Mouse (Mus musculus) spleen, adult 2 months (tissue): ENCODE measurements around the gene Faf1. TPM values are rescaled to one million over a fixed set of nuclear protein-coding genes. Genes with fewer than 3 reads are reported as not detected.

Experiments used
- DNase-seq, 2 experiments: peaks; one replicate each; pipeline versions ENCODE4 v3.0.0 to v3.0.0-alpha.2; 2012 to 2021; ENCODE audit warnings: low spot score in 2 of 2, low read depth in 1 of 2
- H3K27ac ChIP-seq: fragments of 200-500 bp; 2 replicates; pipeline ENCODE4 v1.5.1; 2012; ENCODE audit warnings: low read length, inconsistent platforms; ENCODE audit not compliant: insufficient read depth
- H3K27me3 ChIP-seq: fragments of 200-500 bp; 2 replicates; pipeline ENCODE4 v1.6.1; 2012; ENCODE audit warnings: mild to moderate bottlenecking, moderate library complexity, low read length, inconsistent platforms; ENCODE audit not compliant: control insufficient read depth, insufficient read depth
- H3K36me3 ChIP-seq: fragments of 200-500 bp; 2 replicates; pipeline ENCODE4 v1.6.1; 2012; ENCODE audit warnings: mild to moderate bottlenecking, low read length, inconsistent platforms; ENCODE audit not compliant: control insufficient read depth, insufficient read depth
- H3K4me1 ChIP-seq: fragments of 200-500 bp; 2 replicates; pipeline ENCODE4 v1.6.1; 2011; ENCODE audit warnings: inconsistent platforms; ENCODE audit not compliant: control insufficient read depth, insufficient read depth, insufficient read length
- H3K4me3 ChIP-seq: fragments of 200-500 bp; 2 replicates; pipeline ENCODE4 v1.5.1; 2011; ENCODE audit warnings: mild to moderate bottlenecking, inconsistent platforms; ENCODE audit not compliant: insufficient read depth, insufficient read length; ENCODE audit errors: extremely low read depth
- CTCF ChIP-seq: fragments of 200-500 bp; IDR thresholded peaks from 2 replicates; pipeline ENCODE4 v1.5.1; 2011; ENCODE audit warnings: mild to moderate bottlenecking, inconsistent platforms; ENCODE audit not compliant: insufficient read depth, insufficient read length, insufficient replicate concordance; ENCODE audit errors: extremely low read depth
- POLR2A ChIP-seq: fragments of 200-500 bp; IDR thresholded peaks from 2 replicates; pipeline ENCODE4 v1.6.1; 2011; ENCODE audit warnings: low read depth, low read length, inconsistent platforms
- WGBS: fragments of 180-500 bp; shearing (Covaris S2); methylation state at CpG from one replicate; pipeline ENCODE4 v1.1.7; 2018; 5-methylcytosine and 5-hydroxymethylcytosine counted together
- polyA plus RNA-seq: library from polyadenylated mRNA; depleted of rRNA; stranded (reverse); fragments of >200 nt; gene quantifications from 2 replicates; pipeline ENCODE4 v1.2.3, GENCODE M21; 2012

Faf1 gene
- polyA plus RNA-seq, 1 experiment, result 3.5 TPM

DNA sequence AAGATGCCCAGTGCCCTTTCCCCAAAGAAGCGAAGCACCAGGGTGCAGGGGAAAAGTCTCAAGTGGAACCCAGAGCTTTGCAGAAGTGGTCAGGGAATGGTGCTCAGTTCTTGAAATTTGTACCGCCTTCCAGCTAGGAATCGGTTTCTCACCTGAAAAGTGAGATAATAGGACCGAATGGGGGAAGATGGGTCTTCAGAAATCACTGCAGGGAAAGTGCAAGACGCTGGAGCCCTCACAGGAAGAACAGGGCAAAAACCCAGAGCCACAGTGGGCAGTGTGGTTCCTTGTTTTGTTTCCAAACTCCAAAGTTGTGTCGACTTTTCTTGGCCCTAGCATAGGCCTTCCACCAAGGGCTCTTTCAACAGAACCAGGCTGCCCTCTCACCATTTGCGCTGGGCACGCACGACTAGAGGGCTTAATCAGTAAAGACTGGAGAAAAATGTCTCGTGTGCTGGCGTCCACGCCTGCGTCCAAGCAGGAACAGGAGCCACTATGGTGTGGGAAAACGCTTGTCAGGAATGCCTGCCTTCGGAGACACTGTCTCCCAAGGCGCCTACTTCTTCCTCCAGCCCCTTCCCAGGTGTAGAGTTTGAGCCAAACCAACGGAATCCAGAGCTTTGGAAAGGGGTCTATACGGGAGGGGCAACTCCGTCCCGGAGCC, 297.7 kb downstream of the Faf1 start:
- Histone ChIP-seq H3K4me3 (no peak overlapping the region), H3K27ac (no peak overlapping the region), H3K36me3 (no peaks in the 10 kb centered on the region), H3K4me1 (no peaks in the 10 kb centered on the region), H3K27me3 (peaks cover 38% of the 10 kb centered on the region)
- TF ChIP-seq CTCF (no peak), POLR2A (no peak)
- 9% methylated on average over 20 of the region's 20 CpGs for WGBS
- no peak for DNase-seq

DNA sequence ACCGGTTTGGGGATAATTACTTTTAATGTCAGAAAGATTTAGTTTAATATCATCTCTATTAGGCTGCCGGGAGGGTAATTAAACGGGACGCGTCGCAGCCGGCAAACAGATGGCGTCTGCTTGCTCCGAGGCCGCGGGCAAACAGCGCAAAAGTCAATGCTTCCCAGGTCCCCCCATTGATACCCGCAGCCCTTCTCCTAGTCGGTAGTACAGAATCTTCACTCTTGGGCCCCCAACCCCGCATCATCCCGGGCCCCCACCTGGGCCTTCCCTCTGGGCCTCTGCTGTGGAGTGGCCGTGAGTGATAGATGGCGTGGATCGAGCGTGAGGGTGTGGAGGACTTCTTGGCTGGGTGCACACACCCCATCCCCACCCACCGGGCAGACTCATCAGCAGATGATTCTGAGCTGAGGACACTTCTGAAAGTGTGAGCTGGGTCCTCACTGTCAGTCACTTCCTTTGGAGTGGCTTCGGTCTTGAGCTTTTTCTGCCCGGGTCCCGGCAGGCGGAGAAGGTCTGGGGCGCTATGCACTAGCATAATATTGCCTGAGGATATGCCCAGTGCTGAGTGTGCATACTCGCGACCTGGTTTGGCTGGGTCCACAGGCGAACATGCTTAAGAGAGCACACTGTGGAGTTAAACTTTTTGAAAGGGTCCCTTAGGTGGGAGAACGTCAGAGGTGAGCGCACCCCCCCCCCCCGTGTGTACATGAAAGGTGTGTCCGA, 298.4 kb downstream of the Faf1 start:
- TF ChIP-seq CTCF (no peak), POLR2A (no peak)
- H3K27me3 ChIP-seq, result peaks cover 40% of the 10 kb centered on the region
- H3K4me3 ChIP-seq, result no peak overlapping the region
- H3K4me1 ChIP-seq, result no peaks in the 10 kb centered on the region; the same call in 1 of the 2 replicates
- no peak overlapping the region for H3K27ac ChIP-seq
- no peaks in the 10 kb centered on the region for H3K36me3 ChIP-seq
- 6% methylated on average over 33 of the region's 33 CpGs for WGBS
- DNase-seq, result no peak

DNA sequence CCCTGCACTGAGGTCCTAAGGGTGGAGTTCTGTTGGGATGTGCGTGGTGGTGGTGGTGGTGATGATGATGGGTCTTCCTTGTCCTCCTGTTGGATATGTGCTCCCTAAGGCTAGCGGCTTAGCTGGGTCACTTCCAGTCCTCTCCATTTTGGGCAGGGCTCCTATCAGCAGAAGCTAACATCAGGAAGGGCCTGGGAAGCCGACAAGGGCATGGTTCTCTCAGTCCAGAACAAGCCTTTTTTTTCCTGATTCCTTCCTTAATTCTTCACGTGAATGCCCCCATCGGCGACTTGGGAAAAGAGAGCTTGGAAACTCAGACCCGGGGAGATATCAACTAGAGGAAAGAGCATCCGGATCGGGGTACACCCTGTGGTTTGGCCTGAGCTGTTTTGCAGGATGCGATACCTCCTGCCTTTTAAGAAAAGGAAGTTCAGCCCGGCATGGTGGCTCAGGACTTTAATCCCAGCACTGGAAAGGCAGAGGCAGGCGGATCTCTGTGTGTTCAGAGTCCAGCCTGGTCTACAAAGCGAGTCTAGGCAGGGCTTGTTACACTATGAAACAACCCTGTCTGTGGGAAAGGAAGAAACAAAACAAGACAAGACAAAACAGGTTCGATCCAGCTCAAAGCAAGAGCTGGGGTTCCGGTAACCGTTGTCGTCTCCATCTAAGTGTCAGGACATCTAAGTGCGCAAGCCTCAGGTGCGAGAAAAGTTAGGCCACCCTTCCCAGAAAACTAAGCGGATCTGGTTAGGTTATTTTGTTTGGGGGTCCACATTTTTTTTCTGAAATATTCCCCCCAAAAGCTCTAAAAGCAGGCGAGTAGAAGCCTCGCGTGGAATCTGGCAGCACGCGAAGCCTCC, 299.2 kb downstream of the Faf1 start:
- Histone ChIP-seq H3K27me3 (peaks cover 44% of the 10 kb centered on the region), H3K36me3 (no peaks in the 10 kb centered on the region), H3K4me3 (no peak overlapping the region), H3K27ac (no peak overlapping the region), H3K4me1 (peaks cover 2% of the 10 kb centered on the region; the same call in 1 of the 2 replicates)
- no peak for TF ChIP-seq CTCF
- TF ChIP-seq POLR2A, result no peak
- WGBS, result 19% methylated on average over 25 of the region's 25 CpGs
- no peak for DNase-seq

GRCm38 (mm10) chr4:109976273-109977147, 300.1 kb downstream of the Faf1 start:
- TF ChIP-seq POLR2A, result no peak
- TF ChIP-seq CTCF, result no peak
- no peak overlapping the region for H3K27ac ChIP-seq
- peaks cover 2% of the 10 kb centered on the region; the same call in 1 of the 2 replicates for H3K4me1 ChIP-seq
- H3K36me3 ChIP-seq, result no peaks in the 10 kb centered on the region
- DNase-seq, result no peak
- 8% methylated on average over 34 of the region's 34 CpGs for WGBS
- H3K27me3 ChIP-seq, result peaks cover 45% of the 10 kb centered on the region
- no peak overlapping the region for H3K4me3 ChIP-seq

GRCm38 (mm10) chr4:109977148-109978067, 301.0 kb downstream of the Faf1 start, which contains the start of gene Dmrta2:
TSS of gene Dmrta2 (plus strand) at chr4:109978053.
- 4% methylated on average over 64 of the region's 64 CpGs for WGBS
- Histone ChIP-seq H3K36me3 (no peaks in the 10 kb centered on the region), H3K27ac (no peak within 1 kb of the TSS), H3K4me3 (peak within 1 kb of the TSS; percentile 3; the same call in 1 of the 2 replicates), H3K27me3 (peaks cover 53% of the 10 kb centered on the region), H3K4me1 (peaks cover 8% of the 10 kb centered on the region; the same call in 1 of the 2 replicates)
- TF ChIP-seq POLR2A, result no peak
- no peak for TF ChIP-seq CTCF
- DNase-seq, result no peak
